Mouse (Mus musculus) G1E (cell line): ENCODE measurements around the gene Aqp5.

Experiments used
- CTCF ChIP-seq: IDR thresholded peaks from 2 replicates; pipeline ENCODE4 v1.5.1; 2012; ENCODE audit warnings: low read depth, low read length, inconsistent platforms, mixed read lengths
- GATA1 ChIP-seq: IDR thresholded peaks from 2 replicates; pipeline ENCODE4 v1.6.1; 2012; ENCODE audit warnings: borderline replicate concordance, low read length, inconsistent platforms, mixed read lengths
- GATA2 ChIP-seq: IDR thresholded peaks from 2 replicates; pipeline ENCODE4 v1.6.1; 2012; ENCODE audit warnings: low read depth, low read length, inconsistent platforms, borderline replicate concordance
- POLR2AphosphoS5 ChIP-seq: IDR thresholded peaks from 2 replicates; pipeline ENCODE4 v1.6.1; 2012; ENCODE audit warnings: low read depth, low read length, inconsistent platforms; ENCODE audit not compliant: insufficient replicate concordance

DNA sequence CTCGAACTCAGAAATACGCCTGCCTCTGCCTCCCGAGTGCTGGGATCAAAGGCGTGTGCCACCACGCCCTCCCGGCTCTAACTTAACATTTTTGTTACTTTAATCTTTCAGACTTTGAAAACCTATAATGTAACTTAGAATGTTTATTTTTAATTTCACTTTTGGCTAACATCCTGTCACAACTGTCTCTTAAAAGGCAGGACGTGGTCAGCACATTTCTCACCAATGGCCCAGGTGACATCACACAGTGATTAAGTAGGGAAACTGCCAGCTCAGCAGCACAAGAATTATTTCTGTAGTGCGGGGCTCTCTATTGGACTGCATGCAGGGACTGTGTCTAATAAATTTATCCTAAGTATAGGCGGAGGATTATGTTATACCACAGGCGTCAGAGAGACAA is 53.2 kb downstream of the Aqp5 start:
- TF ChIP-seq CTCF (no peak), GATA1 (no peak), GATA2 (no peak), POLR2AphosphoS5 (no peak)
